Mouse (Mus musculus) embryonic facial prominence, embryonic 15.5 days (tissue): ENCODE data around the gene Smim1. TPM values are rescaled to one million over a fixed set of nuclear protein-coding genes. Genes with fewer than 3 reads are reported as not detected.

Experiments used
- ATAC-seq: fragments of 200-750 bp; cut with Nextera tagmentation; 2 replicates; pipeline ENCODE4 v1.8.0; 2017; ENCODE audit warnings: low read depth, moderate TSS enrichment; ENCODE audit not compliant: insufficient number of reproducible peaks, low FRiP score, low TSS enrichment
- H3K27ac ChIP-seq: fragments of 300-500 bp; sonication (generic); replicated peaks from 2 replicates; pipeline ENCODE4 v1.5.1; 2015; ENCODE audit warnings: mild to moderate bottlenecking, inconsistent platforms
- H3K27me3 ChIP-seq: fragments of 300-500 bp; sonication (generic); 2 replicates; pipeline ENCODE4 v1.6.1; 2015; ENCODE audit warnings: inconsistent platforms
- H3K36me3 ChIP-seq: fragments of 300-500 bp; sonication (generic); 2 replicates; pipeline ENCODE4 v1.6.1; 2015; ENCODE audit warnings: mild to moderate bottlenecking, inconsistent platforms
- H3K4me1 ChIP-seq: fragments of 300-500 bp; sonication (generic); 2 replicates; pipeline ENCODE4 v1.6.1; 2015; ENCODE audit warnings: inconsistent platforms
- H3K4me2 ChIP-seq: fragments of 300-500 bp; sonication (generic); replicated peaks from 2 replicates; pipeline ENCODE4 v1.6.1; 2015; ENCODE audit warnings: mild to moderate bottlenecking, inconsistent platforms
- H3K4me3 ChIP-seq: fragments of 300-500 bp; sonication (generic); replicated peaks from 2 replicates; pipeline ENCODE4 v1.5.1; 2015; ENCODE audit warnings: mild to moderate bottlenecking, inconsistent platforms
- H3K9ac ChIP-seq: fragments of 300-500 bp; sonication (generic); 2 replicates; pipeline ENCODE4 v1.6.1; 2015; ENCODE audit warnings: inconsistent platforms
- H3K9me3 ChIP-seq: fragments of 300-500 bp; sonication (generic); replicated peaks from 2 replicates; pipeline ENCODE4 v1.6.1; 2016; ENCODE audit warnings: inconsistent platforms
- WGBS: fragments of 180-500 bp; shearing (Covaris S2); methylation state at CpG from one replicate; pipeline ENCODE4 v1.1.7; 2015; 5-methylcytosine and 5-hydroxymethylcytosine counted together
- polyA plus RNA-seq: library from polyadenylated mRNA; unstranded; fragments of >200 nt; fragmentation: Nextera tagmentation; extraction: Ambion mirVana; gene quantifications from 2 replicates; pipeline ENCODE4 v1.2.1, GENCODE M21; 2015

The Smim1 gene
- polyA plus RNA-seq, 1 experiment from 2014 or later: 28.4 TPM

DNA sequence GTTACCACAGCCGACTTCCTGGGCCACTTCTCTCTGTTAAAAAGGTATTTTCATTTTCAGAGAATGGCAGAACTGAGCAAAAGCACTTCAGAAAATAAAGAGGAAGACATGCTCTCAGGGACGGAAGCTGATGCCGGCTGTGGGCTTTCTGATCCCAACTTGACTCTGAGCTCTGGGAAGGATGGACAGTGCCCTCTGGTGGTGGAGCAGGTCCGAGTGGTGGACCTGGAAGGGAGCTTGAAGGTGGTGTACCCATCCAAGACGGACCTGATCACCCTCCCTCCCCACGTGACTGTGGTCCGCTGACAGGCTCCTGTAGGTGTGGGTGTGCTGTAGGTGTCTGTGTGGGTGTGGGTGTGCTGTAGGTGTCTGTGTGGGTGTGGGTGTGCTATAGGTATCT, 6.5 kb downstream of the Smim1 start:
- peaks cover 80% of the 10 kb centered on the region for H3K36me3 ChIP-seq

GRCm38 (mm10) chr4:154015476-154015875, 10.6 kb downstream of the Smim1 start:
- Histone ChIP-seq H3K9me3 (no peaks in the 10 kb centered on the region), H3K4me2 (no peak overlapping the region), H3K36me3 (peaks cover 64% of the 10 kb centered on the region), H3K4me3 (no peak overlapping the region), H3K9ac (no peak overlapping the region), H3K4me1 (peaks cover 26% of the 10 kb centered on the region), H3K27ac (no peak overlapping the region), H3K27me3 (no peaks in the 10 kb centered on the region)
- ATAC-seq: no peak
- 89% methylated on average over 11 of the region's 11 CpGs for WGBS

More for the DNA sequence above, 6.5 kb downstream of the Smim1 start:
- no peak for ATAC-seq
- H3K9ac ChIP-seq: no peak overlapping the region
- H3K27me3 ChIP-seq: no peaks in the 10 kb centered on the region
- no peak overlapping the region for H3K4me3 ChIP-seq
- H3K27ac ChIP-seq: no peak overlapping the region
- no peaks in the 10 kb centered on the region for H3K9me3 ChIP-seq
- WGBS: 71% methylated on average over 7 of the region's 7 CpGs
- H3K4me1 ChIP-seq: peaks cover 15% of the 10 kb centered on the region; the same call in 1 of the 2 replicates
- no peak overlapping the region for H3K4me2 ChIP-seq

DNA sequence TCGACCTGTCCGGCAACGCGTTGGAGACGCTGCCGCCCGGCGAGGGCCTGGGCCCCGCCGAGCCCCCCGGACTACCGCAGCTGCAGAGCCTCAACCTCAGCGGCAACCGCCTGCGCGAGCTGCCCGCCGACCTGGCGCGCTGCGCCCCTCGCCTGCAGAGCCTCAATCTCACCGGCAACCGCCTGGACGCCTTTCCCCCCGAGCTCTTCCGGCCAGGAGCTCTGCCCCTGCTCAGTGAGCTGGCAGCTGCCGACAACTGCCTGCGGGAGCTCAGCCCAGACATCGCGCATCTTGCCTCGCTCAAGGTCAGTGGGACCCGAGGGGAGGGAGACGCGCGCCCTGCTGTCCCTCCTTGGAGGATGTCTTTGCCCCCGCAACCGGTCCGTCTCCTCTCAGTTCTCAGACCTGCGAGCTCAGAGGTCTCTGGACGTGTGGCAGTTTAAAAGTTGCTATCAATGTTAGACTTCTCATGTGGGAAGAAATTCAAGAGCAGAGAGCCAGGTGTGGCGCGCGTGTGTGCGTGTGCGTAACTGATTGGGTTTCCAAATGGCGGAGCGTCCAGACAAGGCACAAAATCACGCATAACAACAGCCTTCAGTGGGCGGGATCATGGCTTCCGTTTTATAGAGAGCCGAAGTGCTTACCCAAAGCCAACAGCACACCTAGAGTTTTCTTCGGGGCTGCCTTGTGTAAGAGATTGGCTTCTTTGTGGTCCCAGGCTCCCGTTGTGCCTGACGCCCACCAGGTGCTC, 13.7 kb downstream of the Smim1 start:
- Histone ChIP-seq H3K27ac (peak overlapping the region; percentile 51; the same call in 1 of the 2 replicates), H3K4me2 (peak overlapping the region; percentile 97), H3K4me3 (peak overlapping the region; percentile 99), H3K4me1 (peaks cover 26% of the 10 kb centered on the region), H3K9ac (peak overlapping the region; percentile 96), H3K36me3 (peaks cover 35% of the 10 kb centered on the region), H3K9me3 (no peaks in the 10 kb centered on the region), H3K27me3 (no peaks in the 10 kb centered on the region)
- no peak for ATAC-seq
- 1% methylated on average over 55 of the region's 55 CpGs for WGBS

DNA sequence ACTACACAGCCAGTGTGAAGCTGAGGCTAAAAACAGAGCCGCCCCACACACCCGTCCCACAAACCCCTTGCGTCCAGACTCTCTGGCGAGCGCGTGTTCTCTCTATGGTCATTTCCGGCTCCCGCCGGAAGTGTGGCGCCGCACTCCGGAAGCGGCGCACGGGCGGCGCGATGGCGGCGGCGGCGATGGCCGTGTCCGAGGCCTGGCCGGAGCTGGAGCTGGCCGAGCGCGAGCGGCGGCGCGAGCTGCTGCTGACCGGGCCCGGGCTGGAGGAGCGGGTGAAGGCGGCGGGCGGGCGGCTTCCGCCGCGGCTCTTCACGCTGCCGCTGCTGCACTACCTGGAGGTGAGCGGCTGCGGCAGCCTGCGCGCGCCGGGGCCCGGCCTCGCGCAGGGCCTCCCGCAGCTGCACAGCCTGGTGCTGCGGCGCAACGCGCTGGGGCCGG, 14.4 kb downstream of the Smim1 start, which contains the start of gene Lrrc47:
Gene Lrrc47, plus strand, starts transcription at position 86 of the 444 bp plus-strand sequence.
- no peaks in the 10 kb centered on the region for H3K27me3 ChIP-seq
- peaks cover 35% of the 10 kb centered on the region for H3K36me3 ChIP-seq
- H3K27ac ChIP-seq: peak within 1 kb of the TSS; percentile 51; the same call in 1 of the 2 replicates
- H3K9me3 ChIP-seq: no peaks in the 10 kb centered on the region
- H3K9ac ChIP-seq: peak within 1 kb of the TSS; percentile 96
- H3K4me1 ChIP-seq: peaks cover 26% of the 10 kb centered on the region
- peak within 1 kb of the TSS; percentile 99 for H3K4me3 ChIP-seq
- under 1% methylated on average over 57 of the region's 59 CpGs for WGBS
- peak within 1 kb of the TSS; percentile 97 for H3K4me2 ChIP-seq
- ATAC-seq: peak; percentile 86

DNA sequence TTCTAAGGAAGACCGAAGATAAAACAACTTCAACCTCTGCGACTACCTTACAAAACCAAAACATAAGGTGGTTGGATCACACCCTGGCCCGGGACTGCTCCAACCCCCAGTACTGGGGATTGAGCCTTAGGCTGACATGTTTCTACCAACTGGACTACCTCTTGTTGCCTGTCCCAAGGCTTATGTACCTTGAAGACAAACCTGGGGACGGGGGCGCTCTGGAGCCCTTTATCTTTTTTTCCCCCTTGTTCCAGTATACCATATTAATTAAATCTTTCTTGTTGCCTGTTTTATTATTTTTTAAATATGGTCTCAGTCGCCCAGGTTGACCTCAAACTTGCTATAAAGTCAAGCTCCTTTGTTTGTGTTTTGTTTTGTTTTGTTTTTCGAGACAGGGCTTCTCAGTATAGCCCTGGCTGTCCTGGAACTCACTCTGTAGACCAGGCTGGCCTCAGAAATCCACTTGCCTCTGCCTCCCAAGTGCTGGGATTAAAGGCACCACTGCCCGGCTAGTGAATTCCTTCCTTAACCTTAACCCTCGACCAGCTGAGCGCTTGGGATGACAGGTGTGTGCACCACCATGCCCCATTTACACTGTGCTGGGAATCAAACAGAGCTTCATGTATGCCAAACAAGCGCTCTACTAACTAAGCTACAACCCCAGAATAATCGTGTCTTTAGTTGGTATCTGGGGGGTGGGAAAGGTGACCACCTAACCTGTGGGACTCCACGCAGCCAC, 15.0 kb downstream of the Smim1 start:
- Histone ChIP-seq H3K36me3 (peaks cover 35% of the 10 kb centered on the region), H3K27ac (no peak overlapping the region; the same call in 1 of the 2 replicates), H3K27me3 (no peaks in the 10 kb centered on the region), H3K9me3 (no peaks in the 10 kb centered on the region), H3K9ac (peak overlapping the region; percentile 96), H3K4me3 (peak overlapping the region; percentile 99), H3K4me2 (peak overlapping the region; percentile 97), H3K4me1 (peaks cover 26% of the 10 kb centered on the region)
- ATAC-seq: peak; percentile 8
- WGBS: 26% methylated on average over 13 of the region's 13 CpGs

DNA sequence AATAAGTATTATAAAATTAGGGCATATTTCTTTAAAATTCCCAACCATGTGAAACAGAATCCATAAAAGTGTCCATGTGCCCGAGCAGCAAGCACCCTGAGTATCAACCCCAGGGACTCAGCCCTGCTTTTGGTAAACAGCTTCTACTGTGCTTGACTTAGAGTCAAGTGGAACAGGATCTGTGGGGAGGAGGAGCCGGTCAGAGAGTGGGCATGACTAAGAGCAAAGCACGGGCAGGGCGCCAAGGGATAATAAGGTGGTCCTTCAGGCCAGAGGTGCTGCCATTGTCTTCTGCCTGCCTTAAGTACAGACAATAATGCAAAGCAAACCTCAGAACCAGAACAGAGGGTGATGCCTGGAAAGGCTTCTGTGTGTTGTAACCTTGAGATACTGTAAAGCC, 18.3 kb downstream of the Smim1 start:
- Histone ChIP-seq H3K27me3 (no peaks in the 10 kb centered on the region), H3K9ac (no peak overlapping the region), H3K4me3 (no peak overlapping the region), H3K9me3 (no peaks in the 10 kb centered on the region), H3K4me1 (peaks cover 11% of the 10 kb centered on the region), H3K4me2 (no peak overlapping the region), H3K27ac (no peak overlapping the region), H3K36me3 (peaks cover 44% of the 10 kb centered on the region)
- no peak for ATAC-seq
- WGBS: 74% methylated on average over 4 of the region's 4 CpGs

DNA sequence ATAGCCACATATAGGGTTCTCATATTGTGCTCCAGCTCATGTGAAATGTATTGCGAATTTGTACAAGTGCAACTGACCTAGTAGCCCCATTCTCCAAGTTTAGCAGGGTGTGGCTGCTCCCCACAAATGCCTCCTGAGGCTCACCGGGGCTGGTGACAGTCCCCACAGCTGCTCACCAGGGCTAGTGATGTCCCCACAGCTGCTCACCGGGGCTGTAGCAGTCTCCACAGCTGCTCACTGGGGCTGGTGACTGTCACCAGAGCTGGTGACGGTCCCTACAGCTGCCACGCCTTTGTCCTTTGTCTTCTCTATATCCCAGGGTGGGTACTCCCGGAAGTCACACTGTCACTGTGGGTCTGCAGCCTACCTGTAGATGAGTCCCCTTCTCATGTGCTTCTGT, 19.8 kb downstream of the Smim1 start:
- Histone ChIP-seq H3K27ac (no peak overlapping the region), H3K27me3 (no peaks in the 10 kb centered on the region), H3K4me2 (no peak overlapping the region), H3K4me3 (no peak overlapping the region), H3K9me3 (no peaks in the 10 kb centered on the region), H3K9ac (no peak overlapping the region), H3K36me3 (peaks cover 54% of the 10 kb centered on the region), H3K4me1 (peaks cover 5% of the 10 kb centered on the region; the same call in 1 of the 2 replicates)
- 85% methylated on average over 6 of the region's 6 CpGs for WGBS
- ATAC-seq: no peak

GRCm38 (mm10) chr4:154005488-154005887, 20.5 kb downstream of the Smim1 start:
- no peak overlapping the region for H3K27ac ChIP-seq
- H3K36me3 ChIP-seq: peaks cover 54% of the 10 kb centered on the region
- H3K4me2 ChIP-seq: no peak overlapping the region
- no peak overlapping the region for H3K4me3 ChIP-seq
- H3K27me3 ChIP-seq: no peaks in the 10 kb centered on the region
- H3K9me3 ChIP-seq: no peaks in the 10 kb centered on the region
- no peaks in the 10 kb centered on the region for H3K4me1 ChIP-seq
- ATAC-seq: peak; percentile 56; the same call in 1 of the 2 replicates
- no peak overlapping the region for H3K9ac ChIP-seq
- WGBS: 86% methylated on average over 5 of the region's 5 CpGs

DNA sequence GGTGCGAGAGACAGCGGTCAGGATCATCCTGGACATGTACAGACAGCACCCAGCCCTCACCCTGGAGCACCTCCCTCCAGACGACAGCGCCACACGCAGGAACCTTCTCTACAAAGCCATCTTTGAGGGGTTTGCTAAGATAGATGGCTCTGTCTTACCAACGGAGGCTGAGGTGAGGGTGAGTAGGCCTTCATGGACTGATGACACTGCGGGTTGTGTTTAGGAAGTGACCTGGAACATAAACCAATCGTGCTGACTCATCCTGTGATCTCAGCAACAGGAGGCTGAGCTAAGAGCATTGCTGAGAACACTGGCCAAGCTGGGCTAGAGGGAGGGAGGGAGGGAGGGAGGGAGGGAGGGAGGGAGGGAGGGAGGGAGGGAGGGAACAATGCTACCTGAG, 32.5 kb downstream of the Smim1 start:
- Histone ChIP-seq H3K9me3 (no peaks in the 10 kb centered on the region), H3K9ac (no peak overlapping the region), H3K27me3 (no peaks in the 10 kb centered on the region), H3K4me1 (no peaks in the 10 kb centered on the region), H3K4me2 (no peak overlapping the region), H3K36me3 (peaks cover 89% of the 10 kb centered on the region), H3K27ac (no peak overlapping the region), H3K4me3 (no peak overlapping the region)
- 83% methylated on average over 8 of the region's 8 CpGs for WGBS
- ATAC-seq: no peak

DNA sequence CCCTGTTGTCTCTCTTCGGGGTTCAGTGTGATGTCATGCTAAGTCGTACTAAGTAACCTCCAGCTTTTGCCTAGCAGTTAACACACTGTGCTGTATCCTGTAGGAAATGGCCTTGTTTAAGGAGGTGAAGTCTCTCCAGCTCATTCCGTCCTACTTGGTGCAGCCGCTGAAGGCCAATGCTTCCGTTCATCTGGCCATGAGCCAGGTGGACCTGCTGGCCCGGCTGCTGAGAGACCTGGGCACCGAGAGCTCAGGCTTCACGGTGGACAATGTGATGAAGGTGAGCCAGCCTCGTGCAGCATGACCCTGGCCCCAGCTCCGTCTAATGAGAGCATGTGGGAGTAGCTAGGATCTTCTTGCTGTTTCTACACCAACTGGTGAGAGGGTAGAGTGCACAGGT, 33.3 kb downstream of the Smim1 start:
- Histone ChIP-seq H3K36me3 (peaks cover 90% of the 10 kb centered on the region), H3K27me3 (no peaks in the 10 kb centered on the region), H3K9ac (no peak overlapping the region), H3K4me3 (no peak overlapping the region), H3K27ac (no peak overlapping the region), H3K4me1 (no peaks in the 10 kb centered on the region), H3K9me3 (no peaks in the 10 kb centered on the region), H3K4me2 (no peak overlapping the region)
- WGBS: 90% methylated on average over 10 of the region's 10 CpGs
- ATAC-seq: no peak

GRCm38 (mm10) chr4:153980470-153980869, 45.6 kb downstream of the Smim1 start:
- Histone ChIP-seq H3K36me3 (peaks cover 67% of the 10 kb centered on the region), H3K27me3 (no peaks in the 10 kb centered on the region), H3K27ac (no peak overlapping the region), H3K4me1 (peaks cover 18% of the 10 kb centered on the region), H3K9me3 (no peaks in the 10 kb centered on the region), H3K4me3 (no peak overlapping the region), H3K4me2 (no peak overlapping the region), H3K9ac (no peak overlapping the region)
- no peak for ATAC-seq
- 93% methylated on average over 11 of the region's 11 CpGs for WGBS
